Mouse (Mus musculus) MEL (cell line): ENCODE data around the gene Gm19668.

Experiments used
- CTCF ChIP-seq, 3 experiments: IDR thresholded peaks in 2 of 3; conservative IDR thresholded peaks in 1 of 3; 2 replicates each; pipeline ENCODE4 v1.5.1; 2011 to 2012; ENCODE audit warnings: low read length in 3 of 3, low read depth in 2 of 3, mild to moderate bottlenecking in 2 of 3, improper control_type of control experiment in 1 of 3, inconsistent platforms in 1 of 3, mixed read lengths in 1 of 3, moderate library complexity in 1 of 3; ENCODE audit not compliant: control insufficient read depth in 1 of 3, insufficient read depth in 1 of 3, poor library complexity in 1 of 3, severe bottlenecking in 1 of 3
- EP300 ChIP-seq, 2 experiments: IDR thresholded peaks; 2 replicates each; pipeline ENCODE4 v1.6.1; 2011; ENCODE audit warnings: improper control_type of control experiment in 2 of 2, low read length in 2 of 2, low read depth in 1 of 2, mild to moderate bottlenecking in 1 of 2
- MAX ChIP-seq: IDR thresholded peaks from 2 replicates; pipeline ENCODE4 v1.6.1; 2011; ENCODE audit warnings: low read length, improper control_type of control experiment
- NELFE ChIP-seq: IDR thresholded peaks from 2 replicates; pipeline ENCODE4 v1.6.1; 2011; ENCODE audit warnings: low read depth, low read length, improper control_type of control experiment
- NRF1 ChIP-seq: IDR thresholded peaks from 2 replicates; pipeline ENCODE4 v1.6.1; 2014; ENCODE audit warnings: low read depth, mild to moderate bottlenecking, inconsistent platforms, low read length, improper control_type of control experiment, moderate library complexity; ENCODE audit not compliant: poor library complexity, insufficient read depth, severe bottlenecking

DNA sequence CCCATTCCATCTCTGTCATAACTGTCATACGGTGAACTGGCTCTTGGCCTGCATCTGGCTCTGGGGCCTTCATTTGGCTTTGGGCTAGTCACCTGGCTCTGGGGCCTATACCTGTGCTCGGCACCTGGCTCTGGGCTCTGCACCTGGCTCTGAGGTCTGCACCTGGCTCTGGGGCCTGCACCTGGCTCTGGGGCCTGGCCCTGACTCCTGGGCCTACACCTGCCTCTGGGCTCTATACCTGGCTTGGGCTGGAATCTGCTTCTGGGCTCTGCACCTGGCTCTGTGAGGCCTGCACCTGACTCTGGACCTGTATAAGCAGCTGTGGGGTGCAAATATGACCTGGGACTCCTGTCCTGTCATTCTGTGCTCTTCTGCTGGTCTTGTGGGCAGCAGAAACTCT, 48.6 kb upstream of the Gm19668 start:
- no peak for TF ChIP-seq EP300 (IDR thresholded peaks at IDR 0.05; ENCODE audit: low read depth in 1 of 2, low read length in 2 of 2)
- no peak for TF ChIP-seq NRF1
- TF ChIP-seq CTCF (IDR thresholded peaks at IDR 0.05 in 2 of 3, conservative IDR thresholded peaks at IDR 0.05 in 1 of 3; ENCODE audit: control insufficient read depth in 1 of 3, insufficient read depth in 1 of 3, low read depth in 2 of 3, low read length in 3 of 3, poor library complexity in 1 of 3, severe bottlenecking in 1 of 3): no peak
- no peak for TF ChIP-seq MAX
- no peak for TF ChIP-seq NELFE
